Mouse (Mus musculus): ENCODE results near the gene Sh3gl1.
A peak's percentile ranks its signal among the peaks of the same experiment; 100 is the strongest.

Gene Sh3gl1

DNA sequence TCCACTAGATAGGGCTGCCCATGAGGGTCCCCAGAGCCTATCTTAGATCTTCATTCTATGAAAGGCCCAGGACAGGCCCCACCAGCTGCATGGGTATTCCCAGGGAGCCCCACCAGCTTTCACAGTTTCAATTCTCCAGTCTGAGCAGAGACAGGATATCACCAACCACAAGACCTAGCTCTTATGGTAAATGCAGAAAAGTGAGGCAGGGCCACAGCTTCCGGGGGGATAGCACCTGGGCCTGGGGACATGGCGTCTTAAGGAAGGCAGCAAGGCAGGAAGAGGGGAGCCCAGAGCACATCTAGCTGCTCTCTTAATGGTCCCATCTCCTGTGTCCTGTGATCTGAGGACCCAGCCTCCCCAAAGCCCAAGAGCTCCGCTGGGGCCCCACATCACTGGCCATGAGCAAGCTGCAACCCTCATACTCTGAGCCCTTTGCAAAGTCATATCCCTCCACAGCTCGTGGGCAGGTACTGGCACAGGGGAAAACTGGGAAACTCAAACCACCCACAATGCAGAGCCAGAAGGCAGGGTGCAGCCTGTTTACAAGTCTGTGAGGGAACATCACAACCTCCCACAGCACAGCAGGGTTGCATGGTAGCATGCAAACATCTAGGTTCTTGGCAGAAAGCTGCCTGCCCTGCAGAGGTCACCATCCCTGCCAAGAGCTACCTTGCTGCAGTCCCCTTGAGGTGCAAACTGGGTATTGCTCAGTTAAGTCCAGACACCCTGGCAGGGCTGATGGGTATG, 15.1 kb downstream of the Sh3gl1 start:
- peak; percentile 76 to 82 for DNase-seq (ENCODE audit: low spot score in 2 of 2)

DNA sequence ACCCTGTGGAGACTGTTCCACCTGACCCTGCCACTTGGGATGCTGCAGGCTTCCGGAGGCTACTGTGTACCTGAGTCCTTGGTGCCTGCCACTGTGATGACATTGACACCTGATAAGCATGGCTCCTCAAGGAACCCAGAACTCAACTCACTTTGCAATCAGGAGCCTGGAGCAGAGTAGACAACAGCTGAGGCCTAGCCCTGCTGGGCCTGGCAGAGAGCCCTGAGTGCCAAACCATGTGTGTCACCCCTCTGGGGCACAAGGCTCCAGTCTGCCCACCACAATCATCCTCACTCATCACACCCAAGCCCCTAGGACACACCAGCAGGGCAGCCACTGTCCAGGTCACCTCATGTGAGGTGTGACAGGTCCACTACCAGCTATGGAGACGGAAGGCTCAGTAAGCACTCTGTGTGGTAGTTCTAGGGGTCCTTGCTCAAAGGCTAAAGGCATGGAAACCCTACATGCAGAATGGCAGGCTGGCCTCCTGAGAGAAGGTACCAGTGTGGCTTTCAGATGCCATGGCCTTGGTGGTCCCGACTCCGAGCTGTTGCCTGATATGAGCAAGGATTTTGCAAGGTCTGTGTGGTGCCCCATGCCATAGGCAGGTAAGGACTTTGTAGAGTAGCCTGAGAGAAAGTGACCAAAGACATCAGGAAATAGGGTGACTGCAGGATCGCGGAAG, 15.9 kb downstream of the Sh3gl1 start:
- DNase-seq (ENCODE audit: low spot score in 2 of 2), result no peak

DNA sequence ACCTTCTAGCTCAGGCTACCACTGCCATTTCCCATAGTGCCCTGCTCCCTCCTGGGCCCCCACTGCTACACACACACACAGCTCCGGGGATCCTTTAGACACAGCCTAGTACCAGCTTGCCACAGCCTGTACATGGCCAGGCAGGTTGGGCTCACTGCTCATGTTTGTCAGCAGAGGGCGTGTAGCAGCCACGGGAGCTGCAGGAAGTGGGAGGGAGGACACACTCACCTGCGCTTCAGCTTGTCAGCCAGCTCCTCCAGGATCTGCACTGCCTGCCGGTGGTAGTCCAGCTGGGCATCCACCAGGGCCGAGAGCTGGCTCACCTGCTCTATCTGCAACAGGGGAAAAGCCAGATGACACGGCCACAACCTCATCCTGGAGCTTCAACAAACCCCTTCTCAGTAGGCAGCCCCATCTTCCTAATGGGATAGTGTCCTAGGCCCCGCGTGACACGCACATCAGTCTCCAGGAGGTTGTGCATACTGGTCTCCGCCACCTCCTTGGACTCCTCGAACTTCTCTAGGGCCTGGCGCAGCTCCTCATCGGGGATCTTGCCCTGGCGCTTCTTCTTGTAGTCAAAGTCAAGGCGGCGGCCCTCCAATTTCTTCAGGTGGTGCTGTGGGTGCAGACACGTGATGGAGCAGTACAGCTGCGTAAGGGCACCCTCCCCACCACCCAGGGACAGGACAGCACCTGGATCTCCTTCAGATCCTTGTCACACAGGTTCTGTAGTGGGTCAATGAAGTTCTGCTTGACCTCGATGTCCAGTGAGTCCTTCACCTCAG, 17.9 kb downstream of the Sh3gl1 start:
- peak; percentile 68 to 71 for DNase-seq (ENCODE audit: low spot score in 2 of 2)

DNA sequence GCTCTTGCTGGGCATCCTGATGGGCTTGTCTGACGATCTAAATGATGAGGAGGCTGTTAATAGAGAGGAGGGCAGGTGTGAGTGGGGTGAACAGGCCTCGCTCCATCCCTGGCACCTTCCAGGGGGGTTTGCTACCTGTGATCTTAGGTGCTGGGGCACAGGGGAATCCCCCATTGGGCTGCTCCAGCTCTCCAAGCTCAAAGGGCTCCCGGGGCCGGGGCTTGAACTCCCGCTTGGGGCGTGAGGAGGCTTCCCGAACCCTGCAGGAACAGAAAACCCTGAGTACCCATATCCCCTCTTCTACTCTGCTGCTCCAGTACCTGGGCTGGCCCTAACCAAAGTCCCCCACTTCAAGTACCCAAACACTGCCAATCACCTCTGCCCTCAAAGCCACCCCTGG, 18.6 kb downstream of the Sh3gl1 start:
- no peak for DNase-seq (ENCODE audit: low spot score in 2 of 2)

DNA sequence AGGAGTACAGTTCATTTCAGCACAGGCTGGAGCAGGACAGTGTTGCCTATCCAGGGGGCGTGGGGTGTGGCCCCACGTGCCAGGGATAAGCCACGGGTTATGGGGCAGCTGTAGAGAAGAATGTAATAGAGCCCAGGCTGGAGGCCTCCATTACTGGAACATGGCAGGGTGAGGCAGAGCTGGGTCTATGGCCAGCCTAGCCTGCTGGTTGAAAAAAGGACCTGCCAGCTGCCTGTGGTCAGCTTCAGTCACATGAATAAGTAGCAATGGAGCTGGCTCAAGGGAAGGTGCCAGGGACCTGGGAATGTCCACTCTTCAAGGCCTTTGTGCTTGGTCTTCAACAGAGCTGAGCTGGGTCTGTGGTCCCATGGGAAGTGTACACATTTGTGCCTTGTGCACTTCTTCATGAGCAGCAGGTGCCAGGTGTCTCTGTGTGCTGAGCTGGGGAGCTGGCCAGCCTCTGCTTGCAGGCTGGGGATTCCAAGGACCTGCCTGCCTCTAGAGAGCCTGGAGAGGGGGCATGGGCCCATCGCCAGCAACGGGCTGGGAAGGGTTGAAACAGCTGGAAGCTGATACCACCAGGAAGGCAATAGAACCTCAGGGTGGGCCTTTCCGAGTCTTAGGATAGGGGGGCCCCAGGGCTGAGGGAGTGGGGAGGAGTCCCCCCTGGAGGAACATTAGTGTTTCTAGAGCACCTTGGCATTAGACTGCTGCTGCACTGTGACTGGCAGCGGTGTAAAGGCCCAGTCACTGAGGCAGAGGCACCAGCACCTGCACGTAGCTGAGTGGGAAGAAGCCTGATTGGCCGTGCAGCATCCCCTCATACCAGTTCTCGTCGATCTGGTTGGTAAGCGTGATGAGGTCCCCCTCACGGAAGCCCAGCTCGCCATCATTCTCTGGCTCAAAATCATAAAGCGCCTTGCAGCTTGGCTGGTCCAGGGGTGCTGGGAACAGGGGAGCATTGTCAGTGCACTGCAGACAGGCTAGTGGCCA, 19.3 kb downstream of the Sh3gl1 start:
- DNase-seq (ENCODE audit: low spot score in 2 of 2), result no peak

DNA sequence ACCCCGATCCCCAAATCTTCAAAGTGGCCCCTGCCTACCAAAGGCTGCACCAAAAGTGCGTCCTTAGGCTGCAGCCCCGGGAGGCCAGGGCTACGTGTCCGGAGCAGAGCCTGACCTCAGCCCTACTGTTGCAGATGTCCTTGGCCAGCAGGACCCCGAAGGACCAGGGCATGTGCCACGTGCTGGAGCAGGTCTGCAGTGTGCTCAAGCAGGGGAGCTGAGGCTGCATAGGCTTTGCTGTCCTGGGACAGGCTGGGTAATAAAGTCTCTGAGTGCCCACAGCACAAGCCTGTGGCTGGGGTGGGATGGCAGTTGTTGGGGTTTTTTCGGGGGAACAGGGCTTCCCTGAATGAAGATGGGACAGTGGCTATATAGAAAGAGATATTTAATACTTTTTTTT, 20.1 kb downstream of the Sh3gl1 start:
- no peak for DNase-seq (ENCODE audit: low spot score in 2 of 2)

DNA sequence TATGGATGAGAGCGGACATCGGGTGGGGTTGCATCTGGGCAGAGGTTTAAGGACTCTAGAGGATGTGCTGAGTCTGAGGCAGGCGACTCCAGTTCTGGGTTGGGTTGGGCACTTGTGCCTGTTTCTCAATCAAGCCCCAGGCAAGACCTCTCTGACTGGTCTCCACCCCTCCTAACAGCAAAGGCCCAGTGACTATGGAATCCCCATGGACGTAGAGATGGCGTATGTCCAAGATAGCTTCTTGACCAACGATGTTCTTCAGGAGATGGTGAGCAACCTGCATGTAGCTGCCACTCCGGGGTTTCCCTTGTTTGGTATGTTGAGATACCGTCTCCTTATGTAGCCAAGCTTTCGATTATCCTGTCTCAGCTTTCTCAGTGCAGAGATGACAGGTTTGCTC, 21.1 kb downstream of the Sh3gl1 start:
- DNase-seq (ENCODE audit: low spot score in 2 of 2), result no peak

DNA sequence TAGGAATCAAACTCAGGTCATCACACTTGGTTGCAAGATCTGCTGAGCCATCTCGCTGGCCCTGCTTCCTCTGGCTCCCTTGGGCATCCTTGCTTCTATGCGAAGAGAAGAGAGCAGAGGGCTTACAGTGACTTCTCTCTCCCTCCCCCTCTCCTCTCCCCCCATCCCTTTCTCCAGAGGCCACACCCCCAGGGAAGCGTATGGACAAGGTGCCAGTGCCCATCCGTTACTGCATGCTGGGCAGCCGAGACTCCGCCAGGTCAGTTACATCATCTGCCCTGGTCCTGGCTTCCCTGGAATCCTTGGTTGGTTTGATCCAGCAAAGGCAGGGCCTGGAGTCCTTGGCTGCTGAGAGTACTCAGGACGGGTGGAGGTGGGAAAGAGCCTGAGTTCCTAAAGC, 25.0 kb downstream of the Sh3gl1 start:
- DNase-seq (ENCODE audit: low spot score in 2 of 2), result no peak

DNA sequence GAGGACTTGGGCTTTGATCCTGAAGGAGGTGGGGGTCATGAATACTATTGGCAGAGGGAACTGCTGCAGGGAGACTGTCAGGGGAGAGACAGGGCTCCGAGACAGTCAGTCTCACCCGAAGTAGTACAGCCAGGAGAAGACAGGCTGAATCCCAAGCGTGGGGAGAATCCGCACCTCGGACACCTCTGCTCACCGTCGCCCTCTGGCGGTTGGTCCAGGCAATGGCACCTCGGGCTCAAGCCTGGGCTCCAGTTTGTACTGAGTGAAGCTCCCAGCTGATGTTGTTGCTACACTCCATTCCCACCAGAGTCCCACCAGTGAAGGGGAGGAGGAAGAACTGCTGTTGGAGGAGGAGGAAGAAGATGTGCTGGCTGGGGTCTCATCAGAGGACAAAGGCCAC, 25.8 kb downstream of the Sh3gl1 start:
- DNase-seq (ENCODE audit: low spot score in 2 of 2), result peak; percentile 70 to 82

DNA sequence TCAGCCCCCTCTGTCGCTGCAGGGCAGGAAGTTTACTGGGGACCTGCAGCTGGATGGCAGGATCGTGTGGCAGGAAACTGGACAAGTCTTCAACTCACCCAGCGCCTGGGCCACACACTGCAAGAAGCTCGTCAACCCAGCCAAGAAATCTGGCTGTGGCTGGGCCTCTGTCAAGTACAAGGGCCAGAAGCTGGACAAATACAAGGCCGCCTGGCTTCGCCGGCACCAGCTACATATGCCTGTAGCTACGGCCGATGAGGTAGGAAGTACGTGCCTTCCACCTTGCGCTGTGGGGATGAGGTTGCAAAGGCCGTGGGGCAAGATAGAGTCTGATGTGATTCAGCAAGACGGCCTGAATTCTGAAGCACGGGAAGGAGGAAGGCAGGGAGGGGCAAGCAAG, 26.2 kb downstream of the Sh3gl1 start:
- DNase-seq (ENCODE audit: low spot score in 2 of 2), result no peak

DNA sequence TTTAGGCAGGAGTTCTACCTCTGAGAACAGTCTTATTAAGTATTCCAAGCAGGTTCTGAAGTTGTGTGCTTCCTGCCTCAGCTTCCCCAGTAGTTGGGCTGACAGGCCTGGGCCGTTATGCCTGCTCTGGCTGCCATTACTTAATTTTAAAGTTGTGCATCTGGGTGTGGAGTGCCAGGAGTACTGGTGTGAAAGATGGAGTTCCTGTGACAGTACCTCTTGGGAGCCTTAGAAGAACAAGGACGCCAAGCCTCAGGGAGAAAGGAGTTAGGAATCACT, 26.5 kb downstream of the Sh3gl1 start:
- DNase-seq (ENCODE audit: low spot score in 2 of 2), result no peak

DNA sequence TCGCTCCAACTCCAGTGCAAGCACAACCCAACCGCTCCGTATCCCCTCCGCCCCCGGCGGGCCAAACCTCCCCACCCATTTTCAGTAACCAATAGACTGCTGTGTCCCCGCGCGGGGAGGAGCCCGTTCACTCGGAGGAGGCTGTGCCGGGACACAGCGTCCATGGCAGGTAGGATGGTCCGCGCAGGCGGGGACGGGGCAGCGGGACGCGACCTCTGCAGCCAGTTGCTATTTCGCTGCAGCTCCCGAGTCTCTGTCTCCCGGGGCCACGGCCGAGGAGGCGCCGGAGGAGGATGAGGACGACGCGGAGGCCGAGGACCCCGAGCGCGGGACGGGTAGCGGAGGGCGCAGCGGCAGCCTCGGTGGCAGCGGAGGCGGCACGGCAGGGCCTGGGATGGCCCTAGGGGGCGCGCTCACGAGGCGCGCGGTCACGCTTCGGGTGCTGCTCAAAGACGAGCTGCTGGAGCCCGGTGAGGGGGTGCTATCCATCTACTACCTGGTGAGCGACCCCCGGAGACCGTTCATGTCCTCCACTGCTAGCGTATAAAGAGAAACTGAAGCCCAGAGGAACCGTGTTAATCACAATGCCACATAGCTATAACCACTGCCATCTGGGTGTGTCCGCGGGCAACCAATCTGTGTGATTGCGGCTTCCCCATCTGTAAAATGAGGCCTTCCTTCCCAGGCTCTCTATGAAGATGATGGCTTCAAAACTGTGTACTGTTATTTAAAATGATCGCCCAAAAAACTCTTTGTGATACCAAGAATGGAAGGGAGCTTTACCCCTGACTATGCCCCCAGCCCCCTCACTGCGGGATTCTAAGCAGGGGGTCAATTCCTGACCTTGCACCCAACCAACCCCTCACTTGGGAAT, 27.1 kb downstream of the Sh3gl1 start:
- DNase-seq (ENCODE audit: low spot score in 2 of 2), result peak; percentile 92 to 93

DNA sequence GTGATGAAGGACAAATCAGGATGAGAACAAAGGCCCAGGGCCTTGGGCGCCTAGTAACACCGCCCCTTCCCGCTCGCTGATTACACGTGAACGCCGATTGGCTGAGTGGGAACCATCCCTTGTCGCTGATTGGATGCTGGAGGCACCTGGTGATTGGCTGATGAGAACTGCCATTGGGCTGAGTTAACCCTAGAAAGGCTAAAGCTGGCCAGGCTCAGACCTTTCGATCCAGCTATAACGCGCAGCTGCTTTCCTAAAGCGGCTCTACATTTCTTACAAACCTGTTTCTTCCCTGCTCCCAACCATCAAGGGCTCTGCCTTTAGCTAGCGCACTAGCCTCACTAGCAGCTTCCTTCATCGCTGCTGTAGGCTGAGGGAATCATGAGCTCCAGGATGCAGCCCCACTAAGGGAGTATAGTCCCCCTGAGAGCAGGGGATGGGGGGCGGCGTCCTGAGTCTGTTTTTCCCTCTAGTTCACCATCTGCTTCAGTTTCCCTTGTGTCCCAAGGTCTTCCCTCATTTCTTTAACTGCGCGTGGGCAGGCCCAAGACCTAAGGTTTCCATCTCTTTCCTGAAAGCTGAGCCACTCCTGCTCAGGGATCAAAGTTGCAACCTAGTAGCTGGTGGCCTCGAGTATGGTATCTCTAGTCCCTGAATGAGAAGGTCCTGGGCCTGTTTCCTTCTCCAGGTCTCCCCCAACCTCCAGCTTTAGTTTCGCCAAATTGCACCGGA, 27.9 kb downstream of the Sh3gl1 start:
- peak; percentile 95 for DNase-seq (ENCODE audit: low spot score in 2 of 2)

DNA sequence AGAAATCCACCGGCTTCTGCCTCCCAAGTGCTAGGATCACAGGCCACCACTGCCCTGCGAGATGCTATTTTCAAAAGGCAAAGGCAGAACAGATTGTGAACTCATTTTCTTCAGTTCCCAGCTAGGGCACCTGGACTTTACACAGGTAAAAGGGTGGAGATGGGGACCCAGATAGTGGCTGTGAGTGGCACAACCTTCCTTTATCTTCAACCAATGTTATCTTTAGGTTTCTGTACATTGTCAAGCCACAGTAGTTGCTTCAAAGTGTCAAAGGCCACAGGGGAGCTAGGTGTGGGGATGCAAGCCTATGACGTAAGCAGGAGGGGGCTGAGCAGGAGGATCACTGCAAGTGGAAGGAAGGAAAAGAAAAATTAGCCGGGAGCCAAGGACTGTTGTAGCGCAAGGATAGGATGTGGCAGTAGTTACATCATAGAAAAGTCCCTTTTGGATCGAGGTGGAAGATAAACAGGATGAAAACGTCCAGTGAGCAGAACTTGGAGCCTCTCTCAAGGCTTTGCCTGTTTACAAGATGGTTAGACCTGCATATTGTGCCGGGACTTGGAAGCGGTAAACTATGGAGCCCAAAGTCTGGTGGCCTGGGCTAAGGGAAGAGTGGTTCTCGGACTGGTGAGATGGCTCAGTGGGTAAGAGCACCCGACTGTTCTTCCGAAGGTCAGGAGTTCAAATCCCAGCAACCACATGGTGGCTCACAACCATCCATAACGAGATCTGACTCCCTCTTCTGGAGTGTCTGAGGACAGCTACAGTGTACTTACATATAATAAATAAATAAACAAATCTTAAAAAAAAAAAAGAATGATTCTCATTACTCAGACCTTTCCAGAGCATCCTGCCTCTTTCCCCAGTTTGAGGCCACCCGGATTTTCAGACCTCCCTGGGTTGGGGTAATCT, 28.7 kb downstream of the Sh3gl1 start:
- DNase-seq (ENCODE audit: low spot score in 2 of 2), result no peak

DNA sequence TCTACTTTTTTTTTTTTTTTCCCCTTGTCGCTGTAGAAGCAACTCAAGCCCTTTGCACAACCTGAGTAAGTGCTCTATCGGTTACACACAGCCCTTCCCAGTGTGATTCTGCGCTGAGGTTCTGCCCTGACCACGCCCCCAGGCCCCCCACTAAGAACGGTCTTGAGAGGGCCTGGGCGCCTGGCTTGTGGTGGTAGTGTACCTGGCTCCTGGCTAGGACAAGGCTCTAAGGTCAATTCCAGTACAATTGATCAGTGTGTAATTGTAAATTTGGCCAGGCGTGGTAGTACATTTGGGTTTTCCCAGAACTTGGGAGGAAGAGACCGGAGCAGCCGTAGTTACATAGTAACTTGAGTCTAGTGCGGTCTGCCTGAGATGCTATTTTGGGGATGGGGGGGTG, 29.5 kb downstream of the Sh3gl1 start:
- no peak for DNase-seq (ENCODE audit: low spot score in 2 of 2)

DNA sequence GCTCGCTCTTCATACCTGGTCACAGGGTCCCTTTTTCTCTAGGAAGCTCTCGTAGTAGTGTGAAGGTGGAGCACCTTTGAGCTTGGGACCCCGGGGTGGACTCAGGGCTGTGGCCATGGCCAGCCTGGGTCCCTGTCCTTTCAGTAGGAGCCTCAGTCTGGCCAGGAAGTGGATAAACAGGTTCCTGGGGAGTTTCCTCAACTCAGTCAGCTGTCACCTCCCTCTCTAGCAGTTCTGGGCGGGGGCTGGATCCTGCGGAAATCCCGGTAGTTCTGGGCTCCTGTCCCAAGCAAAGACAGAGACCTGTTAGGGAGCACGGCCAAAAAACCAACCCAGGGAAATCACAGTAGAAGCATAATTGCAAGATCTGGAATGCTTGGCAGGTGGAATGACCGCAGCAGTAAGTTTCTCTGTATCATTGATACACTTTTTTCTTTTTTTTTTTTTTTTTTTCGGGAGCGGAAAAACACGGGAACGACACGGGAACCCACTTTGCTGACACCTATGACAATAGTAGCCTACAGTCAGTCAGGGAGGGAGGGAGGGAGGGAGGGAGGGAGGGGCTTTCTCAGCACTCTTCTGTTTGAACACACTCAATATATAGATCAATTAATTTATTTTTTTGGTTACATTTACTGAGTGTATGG, 30.9 kb downstream of the Sh3gl1 start, which contains the start of the genes Stap2 and Mpnd:
Stap2 (minus strand) TSS at position 170 of the 647 bp plus-strand sequence.
Mpnd (plus strand) TSS at position 297 of the 647 bp plus-strand sequence.
- no peak for DNase-seq (ENCODE audit: low spot score in 2 of 2)

DNA sequence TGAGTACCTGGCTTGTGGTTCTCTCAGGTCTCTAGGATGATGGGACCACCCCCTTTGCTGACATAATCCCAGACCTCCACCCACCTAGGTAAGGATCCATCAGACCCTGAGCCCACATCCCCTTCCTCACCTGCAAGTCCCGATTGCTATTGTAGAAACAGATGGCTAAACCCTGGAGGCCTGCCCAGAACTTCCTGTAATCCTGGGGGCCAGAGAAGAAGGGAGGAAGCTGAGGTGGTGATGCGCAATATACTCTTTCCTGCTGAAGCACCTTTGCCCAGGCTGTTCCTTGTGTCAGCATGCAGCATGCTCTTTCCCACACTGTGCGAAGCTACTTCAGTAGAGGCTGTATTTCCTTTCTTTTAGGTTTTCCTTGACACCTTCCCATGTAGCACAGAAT, 33.4 kb downstream of the Sh3gl1 start:
- DNase-seq (ENCODE audit: low spot score in 2 of 2), result no peak

DNA sequence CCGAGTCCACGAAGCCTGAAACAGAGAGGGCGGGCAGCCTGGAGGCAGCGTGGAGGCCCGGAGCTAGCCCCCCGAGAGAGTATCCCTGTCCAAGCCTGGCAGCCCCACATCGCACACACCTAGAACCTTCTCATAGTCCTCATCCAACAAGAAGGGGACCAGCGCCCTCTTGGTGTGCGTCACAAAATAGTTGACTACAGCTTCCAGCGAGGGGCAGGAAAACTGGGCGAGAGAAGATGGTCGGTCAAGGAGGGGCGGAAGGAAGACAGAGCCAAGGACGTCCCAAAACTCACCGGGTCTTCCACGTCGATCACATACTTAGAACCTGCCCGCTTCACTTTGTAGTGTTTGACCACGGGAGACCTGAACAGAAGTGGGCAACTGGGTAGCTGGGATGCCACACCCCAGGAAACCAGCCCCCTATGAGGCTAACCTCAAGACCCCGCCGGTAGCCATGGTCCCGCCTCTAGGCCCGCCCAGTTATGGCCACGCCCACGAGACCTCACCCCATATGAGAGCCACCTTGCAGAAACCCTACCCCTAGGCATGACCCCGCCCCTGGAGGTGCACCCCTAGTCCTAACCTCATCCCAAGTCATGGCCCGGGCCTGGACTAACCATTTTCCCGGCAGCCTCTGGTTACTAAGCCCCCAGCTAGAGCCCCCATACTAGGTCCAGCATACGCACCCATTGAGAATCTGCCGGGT, 36.5 kb downstream of the Sh3gl1 start:
- DNase-seq (ENCODE audit: low spot score in 2 of 2), result no peak

Data from right cerebral cortex, adult 2 months (tissue).